Mouse (Mus musculus) embryonic facial prominence, embryonic 13.5 days (tissue): Measurements from ENCODE around the gene Actl10. TPM values are rescaled to one million over a fixed set of nuclear protein-coding genes. Genes with fewer than 3 reads are reported as not detected.
A peak's percentile ranks its signal among the peaks of the same experiment; 100 is the strongest.

ENCODE experiments used
- ATAC-seq: fragments of 200-750 bp; cut with Nextera tagmentation; 2 replicates; pipeline ENCODE4 v1.8.0; 2017; ENCODE audit warnings: low read depth; ENCODE audit not compliant: insufficient number of reproducible peaks, insufficient read depth, low FRiP score, low TSS enrichment
- H3K27ac ChIP-seq: fragments of 300-500 bp; sonication (generic); 2 replicates; pipeline ENCODE4 v1.5.1; 2015; ENCODE audit warnings: moderate library complexity, mild to moderate bottlenecking, inconsistent platforms
- H3K27me3 ChIP-seq: fragments of 300-500 bp; sonication (generic); 2 replicates; pipeline ENCODE4 v1.6.1; 2015; ENCODE audit warnings: mild to moderate bottlenecking, inconsistent platforms
- H3K36me3 ChIP-seq: fragments of 300-500 bp; sonication (generic); 2 replicates; pipeline ENCODE4 v1.6.1; 2015; ENCODE audit warnings: mild to moderate bottlenecking, inconsistent platforms
- H3K4me1 ChIP-seq: fragments of 300-500 bp; sonication (generic); 2 replicates; pipeline ENCODE4 v1.6.1; 2015; ENCODE audit warnings: inconsistent platforms
- H3K4me2 ChIP-seq: fragments of 300-500 bp; sonication (generic); 2 replicates; pipeline ENCODE4 v1.6.1; 2015; ENCODE audit warnings: moderate library complexity, mild to moderate bottlenecking, inconsistent platforms
- H3K4me3 ChIP-seq: fragments of 300-500 bp; sonication (generic); 2 replicates; pipeline ENCODE4 v1.5.1; 2015; ENCODE audit warnings: mild to moderate bottlenecking, inconsistent platforms
- H3K9ac ChIP-seq: fragments of 300-500 bp; sonication (generic); 2 replicates; pipeline ENCODE4 v1.6.1; 2015; ENCODE audit warnings: mild to moderate bottlenecking, inconsistent platforms
- H3K9me3 ChIP-seq: fragments of 300-500 bp; sonication (generic); 2 replicates; pipeline ENCODE4 v1.6.1; 2016; ENCODE audit warnings: inconsistent platforms
- WGBS: fragments of 180-500 bp; shearing (Covaris S2); methylation state at CpG from one replicate; pipeline ENCODE4 v1.1.7; 2015; ENCODE audit warnings: mixed read lengths; 5-methylcytosine and 5-hydroxymethylcytosine counted together
- polyA plus RNA-seq: library from polyadenylated mRNA; unstranded; fragments of >200 nt; fragmentation: Nextera tagmentation; extraction: Ambion mirVana; gene quantifications from 2 replicates; pipeline ENCODE4 v1.2.1, GENCODE M21; 2015

Actl10 gene
- polyA plus RNA-seq, 1 experiment from 2014 or later: 0.41 TPM

- Histone ChIP-seq H3K9me3 (no peaks in the 10 kb centered on the region), H3K4me2 (no peak overlapping the region), H3K4me1 (no peaks in the 10 kb centered on the region), H3K4me3 (no peak overlapping the region), H3K27ac (no peak overlapping the region), H3K27me3 (no peaks in the 10 kb centered on the region), H3K36me3 (peaks cover 78% of the 10 kb centered on the region), H3K9ac (no peak overlapping the region)
- 93% methylated on average over 12 of the region's 12 CpGs for WGBS
- ATAC-seq: no peak
These were observed 16.8 kb upstream of the Actl10 start for GRCm38 (mm10) chr2:154534704-154535270.

- Histone ChIP-seq H3K36me3 (peaks cover 64% of the 10 kb centered on the region), H3K4me2 (no peak overlapping the region), H3K4me1 (no peaks in the 10 kb centered on the region), H3K27me3 (no peaks in the 10 kb centered on the region), H3K27ac (no peak overlapping the region), H3K4me3 (no peak overlapping the region), H3K9ac (no peak overlapping the region), H3K9me3 (no peaks in the 10 kb centered on the region)
- ATAC-seq: no peak
- WGBS: 71% methylated on average over 2 of the region's 2 CpGs
These were observed 13.3 kb upstream of the Actl10 start for GRCm38 (mm10) chr2:154538310-154538709.

DNA sequence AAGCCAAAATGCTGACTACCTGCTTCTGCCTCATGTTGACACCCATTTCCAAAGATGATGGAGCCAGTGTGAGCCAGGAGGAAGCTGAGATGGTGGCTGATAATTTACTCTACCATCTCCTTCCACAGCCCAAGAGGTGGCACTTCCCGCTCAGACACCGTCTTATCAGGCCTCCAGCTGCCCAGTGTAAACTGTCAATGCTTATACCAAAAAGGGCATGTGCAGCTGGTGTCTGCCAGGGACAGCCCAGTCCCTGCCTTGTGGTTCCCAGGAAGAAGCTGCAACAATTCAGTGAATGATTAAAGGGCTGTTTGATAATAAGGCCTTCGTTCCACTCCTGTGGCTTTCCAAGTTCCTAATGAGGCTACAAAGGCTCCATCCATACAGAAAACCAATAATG lies 12.9 kb upstream of the Actl10 start:
- no peaks in the 10 kb centered on the region for H3K4me1 ChIP-seq
- no peak overlapping the region for H3K9ac ChIP-seq
- no peak overlapping the region for H3K4me2 ChIP-seq
- peaks cover 60% of the 10 kb centered on the region for H3K36me3 ChIP-seq
- ATAC-seq: no peak
- H3K4me3 ChIP-seq: no peak overlapping the region
- H3K9me3 ChIP-seq: no peaks in the 10 kb centered on the region
- H3K27me3 ChIP-seq: no peaks in the 10 kb centered on the region
- 73% methylated on average over 3 of the region's 3 CpGs for WGBS
- no peak overlapping the region for H3K27ac ChIP-seq

- Histone ChIP-seq H3K4me3 (no peak overlapping the region), H3K4me1 (no peaks in the 10 kb centered on the region), H3K9me3 (no peaks in the 10 kb centered on the region), H3K27ac (no peak overlapping the region), H3K36me3 (peaks cover 50% of the 10 kb centered on the region), H3K4me2 (no peak overlapping the region), H3K9ac (no peak overlapping the region), H3K27me3 (no peaks in the 10 kb centered on the region)
- ATAC-seq: no peak
- WGBS: 79% methylated on average over 3 of the region's 3 CpGs
These were observed 11.9 kb upstream of the Actl10 start for GRCm38 (mm10) chr2:154539720-154540119.

- 82% methylated on average over 2 of the region's 2 CpGs for WGBS
- ATAC-seq: no peak
- no peaks in the 10 kb centered on the region for H3K9me3 ChIP-seq
- H3K27me3 ChIP-seq: no peaks in the 10 kb centered on the region
- H3K4me3 ChIP-seq: no peak overlapping the region
- no peak overlapping the region for H3K4me2 ChIP-seq
- H3K36me3 ChIP-seq: peaks cover 32% of the 10 kb centered on the region
- no peak overlapping the region for H3K27ac ChIP-seq
- H3K9ac ChIP-seq: no peak overlapping the region
- no peaks in the 10 kb centered on the region for H3K4me1 ChIP-seq
These were observed 9.9 kb upstream of the Actl10 start for GRCm38 (mm10) chr2:154541630-154542029.

GRCm38 (mm10) chr2:154543567-154544347 lies 7.8 kb upstream of the Actl10 start:
- Histone ChIP-seq H3K36me3 (peaks cover 15% of the 10 kb centered on the region), H3K27me3 (no peaks in the 10 kb centered on the region), H3K4me3 (no peak overlapping the region), H3K4me2 (no peak overlapping the region), H3K27ac (no peak overlapping the region), H3K9me3 (no peaks in the 10 kb centered on the region), H3K4me1 (peaks cover 3% of the 10 kb centered on the region), H3K9ac (no peak overlapping the region)
- no peak for ATAC-seq
- 89% methylated on average over 9 of the region's 9 CpGs for WGBS

- ATAC-seq: no peak
- no peaks in the 10 kb centered on the region for H3K9me3 ChIP-seq
- 0 out of 2 replicates have a peak, but pooled peaks cover under 1% of the 10 kb centered on the region for H3K36me3 ChIP-seq
- H3K9ac ChIP-seq: no peak within 1 kb of the TSS
- H3K27me3 ChIP-seq: peaks cover 20% of the 10 kb centered on the region
- WGBS: 93% methylated on average over 10 of the region's 10 CpGs
- no peak within 1 kb of the TSS for H3K27ac ChIP-seq
- H3K4me1 ChIP-seq: peaks cover 20% of the 10 kb centered on the region
- no peak within 1 kb of the TSS for H3K4me2 ChIP-seq
- H3K4me3 ChIP-seq: no peak within 1 kb of the TSS
These were observed 4.9 kb upstream of the Actl10 start, which contains the start of gene 1700003F12Rik for GRCm38 (mm10) chr2:154546711-154547110. Gene 1700003F12Rik, plus strand, starts transcription at chr2:154547085.

DNA sequence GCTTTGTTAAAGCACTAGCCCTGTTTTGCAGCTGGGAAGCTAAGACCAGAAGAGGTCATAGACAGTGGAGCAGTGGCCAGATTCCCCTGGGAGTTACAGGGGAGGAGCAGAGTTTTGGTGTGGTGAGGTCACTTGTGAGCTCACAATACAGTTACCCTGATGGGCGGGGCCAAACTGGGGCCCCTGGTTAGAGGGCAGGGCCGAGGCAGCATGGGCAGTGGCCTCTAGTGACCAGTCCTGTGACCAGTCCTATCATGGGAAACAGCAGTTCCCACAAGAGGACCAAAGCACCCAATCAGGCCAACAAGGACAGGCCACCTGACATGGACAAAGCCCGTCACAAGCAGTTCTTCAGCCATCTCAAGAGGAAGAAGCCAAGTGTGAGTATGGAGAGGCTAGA lies 2.9 kb upstream of the Actl10 start:
- Histone ChIP-seq H3K4me3 (no peak overlapping the region), H3K27me3 (peaks cover 35% of the 10 kb centered on the region), H3K4me2 (no peak overlapping the region), H3K9me3 (no peaks in the 10 kb centered on the region), H3K4me1 (peaks cover 32% of the 10 kb centered on the region), H3K9ac (no peak overlapping the region), H3K36me3 (no peaks in the 10 kb centered on the region), H3K27ac (no peak overlapping the region)
- no peak for ATAC-seq
- WGBS: 50% methylated on average over 3 of the region's 3 CpGs

- peak; percentile 68; the same call in 1 of the 2 replicates for ATAC-seq
- 3% methylated on average over 48 of the region's 48 CpGs for WGBS
- peaks cover 35% of the 10 kb centered on the region for H3K27me3 ChIP-seq
- peak overlapping the region; percentile 72 for H3K9ac ChIP-seq
- peak overlapping the region; percentile 48 for H3K4me3 ChIP-seq
- no peaks in the 10 kb centered on the region for H3K9me3 ChIP-seq
- H3K27ac ChIP-seq: no peak overlapping the region
- H3K36me3 ChIP-seq: no peaks in the 10 kb centered on the region
- peaks cover 32% of the 10 kb centered on the region for H3K4me1 ChIP-seq
- peak overlapping the region; percentile 96 for H3K4me2 ChIP-seq
These were observed 2.3 kb upstream of the Actl10 start for GRCm38 (mm10) chr2:154549127-154549885.

- no peaks in the 10 kb centered on the region for H3K9me3 ChIP-seq
- ATAC-seq: no peak
- WGBS: 16% methylated on average over 20 of the region's 20 CpGs
- H3K9ac ChIP-seq: peak overlapping the region; percentile 72
- H3K4me3 ChIP-seq: peak overlapping the region; percentile 48
- H3K4me1 ChIP-seq: peaks cover 34% of the 10 kb centered on the region
- peak overlapping the region; percentile 96 for H3K4me2 ChIP-seq
- H3K27ac ChIP-seq: no peak overlapping the region
- peaks cover 35% of the 10 kb centered on the region for H3K27me3 ChIP-seq
- no peaks in the 10 kb centered on the region for H3K36me3 ChIP-seq
These were observed 1.7 kb upstream of the Actl10 start for GRCm38 (mm10) chr2:154549886-154550189.

DNA sequence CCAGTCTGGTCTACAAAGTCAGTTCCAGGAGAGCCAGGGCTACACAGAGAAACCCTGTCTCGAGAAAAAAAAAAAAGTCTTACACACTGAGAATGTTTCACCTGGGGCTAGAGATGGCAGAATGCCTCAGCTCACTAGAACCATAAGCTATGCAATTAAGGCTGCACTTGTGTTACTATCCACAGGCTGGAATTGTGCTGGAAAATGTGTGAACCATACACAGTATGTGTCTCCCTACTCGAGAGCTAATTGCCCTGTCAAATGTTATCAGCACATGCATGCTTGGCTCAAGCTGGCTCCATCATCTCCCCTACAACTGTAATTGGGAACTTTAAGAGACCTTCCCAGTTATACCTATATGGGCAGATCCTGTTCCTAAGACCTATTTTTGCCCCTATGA lies 639 bp upstream of the Actl10 start:
- Histone ChIP-seq H3K27me3 (peaks cover 35% of the 10 kb centered on the region), H3K4me3 (no peak overlapping the region), H3K4me2 (no peak overlapping the region), H3K9ac (no peak overlapping the region), H3K27ac (no peak overlapping the region), H3K9me3 (no peaks in the 10 kb centered on the region), H3K36me3 (no peaks in the 10 kb centered on the region), H3K4me1 (peaks cover 34% of the 10 kb centered on the region)
- no peak for ATAC-seq
- 69% methylated on average over 2 of the region's 2 CpGs for WGBS
